Mouse (Mus musculus) CH12.LX (cell line): ENCODE results near the gene Gatd1. TPM values are rescaled to one million over a fixed set of nuclear protein-coding genes. Genes with fewer than 3 reads are reported as not detected.

ENCODE experiments used
- DNase-seq: peaks from one replicate; pipeline ENCODE4 v3.0.0-alpha.2; 2013; ENCODE audit errors: extremely low read depth
- H3K27ac ChIP-seq: 2 replicates; pipeline ENCODE4 v1.5.1; 2012; ENCODE audit warnings: low read depth, mild to moderate bottlenecking, control low read depth, moderate library complexity; ENCODE audit not compliant: insufficient read depth
- H3K27me3 ChIP-seq: replicated peaks from 2 replicates; pipeline ENCODE3; 2012; ENCODE audit warnings: inconsistent platforms
- H3K36me3 ChIP-seq, 2 experiments: replicated peaks in 1 of 2; 2 replicates each; pipeline versions ENCODE3 to v1.6.1; 2012; ENCODE audit warnings: inconsistent platforms in 1 of 2, low read length in 1 of 2, mild to moderate bottlenecking in 1 of 2, mixed read lengths in 1 of 2, moderate library complexity in 1 of 2; ENCODE audit not compliant: control insufficient read depth in 1 of 2, insufficient read depth in 1 of 2
- H3K4me1 ChIP-seq, 2 experiments: 2 replicates each; pipeline ENCODE4 v1.6.1; 2012; ENCODE audit warnings: inconsistent platforms in 1 of 2, moderate library complexity in 1 of 2; ENCODE audit not compliant: insufficient read depth in 2 of 2, control insufficient read depth in 1 of 2
- H3K4me2 ChIP-seq: 2 replicates; pipeline ENCODE4 v1.6.1; 2012; ENCODE audit warnings: low read depth, mild to moderate bottlenecking, control low read depth; ENCODE audit not compliant: poor library complexity, insufficient read depth, severe bottlenecking
- H3K4me3 ChIP-seq, 3 experiments: fragments of 150-350 bp in 1 of 3; sonication (generic) in 1 of 3; replicated peaks in 1 of 3; 2 replicates each; pipeline versions ENCODE3 to v1.5.1; 2011 to 2012; ENCODE audit warnings: low read depth in 2 of 3, low read length in 2 of 3, mild to moderate bottlenecking in 2 of 3, moderate library complexity in 2 of 3, control low read depth in 1 of 3, improper control_type of control experiment in 1 of 3, inconsistent platforms in 1 of 3, mixed read lengths in 1 of 3; ENCODE audit not compliant: poor library complexity in 1 of 3
- H3K79me2 ChIP-seq: replicated peaks from 2 replicates; pipeline ENCODE4 v1.6.1; 2012; ENCODE audit warnings: mild to moderate bottlenecking, moderate library complexity; ENCODE audit not compliant: control insufficient read depth, poor library complexity, insufficient read depth, severe bottlenecking; ENCODE audit errors: extremely low read depth
- H3K9ac ChIP-seq: 2 replicates; pipeline ENCODE4 v1.6.1; 2012; ENCODE audit warnings: low read depth, mild to moderate bottlenecking, control low read depth, moderate library complexity; ENCODE audit not compliant: insufficient read depth
- H3K9me3 ChIP-seq: replicated peaks from 2 replicates; pipeline ENCODE3; 2012; ENCODE audit warnings: low read length, inconsistent platforms, mixed read lengths
- BHLHE40 ChIP-seq: IDR thresholded peaks from 2 replicates; pipeline ENCODE4 v1.6.1; 2011; ENCODE audit warnings: mild to moderate bottlenecking, low read depth, low read length, improper control_type of control experiment
- CHD2 ChIP-seq: IDR thresholded peaks from 2 replicates; pipeline ENCODE4 v1.6.1; 2011; ENCODE audit warnings: low read length, improper control_type of control experiment
- CTCF ChIP-seq, 2 experiments: IDR thresholded peaks in 1 of 2; conservative IDR thresholded peaks in 1 of 2; 2 replicates each; pipeline ENCODE4 v1.5.1; 2011 to 2012; ENCODE audit warnings: low read depth in 2 of 2, low read length in 2 of 2, improper control_type of control experiment in 1 of 2, inconsistent platforms in 1 of 2, mild to moderate bottlenecking in 1 of 2, moderate library complexity in 1 of 2
- E2F4 ChIP-seq: IDR thresholded peaks from 2 replicates; pipeline ENCODE4 v1.6.1; 2011; ENCODE audit warnings: low read depth, low read length, improper control_type of control experiment; ENCODE audit not compliant: insufficient replicate concordance
- ELF1 ChIP-seq: IDR thresholded peaks from 2 replicates; pipeline ENCODE4 v1.6.1; 2014; ENCODE audit warnings: low read depth, mild to moderate bottlenecking, inconsistent platforms, low read length, improper control_type of control experiment
- EP300 ChIP-seq: IDR thresholded peaks from 2 replicates; pipeline ENCODE4 v1.6.1; 2011; ENCODE audit warnings: low read length, improper control_type of control experiment
- ETS1 ChIP-seq: conservative IDR thresholded peaks from 2 replicates; pipeline ENCODE4 v1.6.1; 2012; ENCODE audit warnings: low read depth, mild to moderate bottlenecking, inconsistent platforms, low read length, improper control_type of control experiment, moderate library complexity
- IRF4 ChIP-seq: IDR thresholded peaks from 2 replicates; pipeline ENCODE4 v1.6.1; 2014; ENCODE audit warnings: low read depth, mild to moderate bottlenecking, inconsistent platforms, low read length, improper control_type of control experiment
- JUN ChIP-seq: IDR thresholded peaks from 2 replicates; pipeline ENCODE4 v1.6.1; 2011; ENCODE audit warnings: low read depth, mild to moderate bottlenecking, low read length, improper control_type of control experiment, moderate library complexity; ENCODE audit not compliant: insufficient read depth
- JUND ChIP-seq: conservative IDR thresholded peaks from 2 replicates; pipeline ENCODE4 v1.6.1; 2011; ENCODE audit warnings: low read depth, low read length, improper control_type of control experiment
- KAT2A ChIP-seq: IDR thresholded peaks from 2 replicates; pipeline ENCODE4 v1.6.1; 2012; ENCODE audit warnings: low read length, improper control_type of control experiment, inconsistent platforms; ENCODE audit not compliant: insufficient replicate concordance
- MAFK ChIP-seq: IDR thresholded peaks from 2 replicates; pipeline ENCODE4 v1.6.1; 2011; ENCODE audit warnings: low read length, improper control_type of control experiment; ENCODE audit not compliant: insufficient replicate concordance
- MAX ChIP-seq: IDR thresholded peaks from 2 replicates; pipeline ENCODE4 v1.6.1; 2011; ENCODE audit warnings: low read length, improper control_type of control experiment
- MAZ ChIP-seq: IDR thresholded peaks from 2 replicates; pipeline ENCODE4 v1.6.1; 2012; ENCODE audit warnings: low read depth, mild to moderate bottlenecking, inconsistent platforms, low read length, improper control_type of control experiment, moderate library complexity
- MXI1 ChIP-seq: IDR thresholded peaks from 2 replicates; pipeline ENCODE4 v1.6.1; 2011; ENCODE audit warnings: mild to moderate bottlenecking, low read depth, low read length, improper control_type of control experiment
- MYC ChIP-seq: IDR thresholded peaks from 2 replicates; pipeline ENCODE4 v1.6.1; 2011; ENCODE audit warnings: low read depth, mild to moderate bottlenecking, improper control_type of control experiment, low read length
- NELFE ChIP-seq: IDR thresholded peaks from 2 replicates; pipeline ENCODE4 v1.6.1; 2011; ENCODE audit warnings: low read depth, low read length, improper control_type of control experiment
- PAX5 ChIP-seq: IDR thresholded peaks from 2 replicates; pipeline ENCODE4 v1.6.1; 2012; ENCODE audit warnings: low read length, inconsistent platforms, mixed read lengths
- POLR2A ChIP-seq: IDR thresholded peaks from 2 replicates; pipeline ENCODE4 v1.6.1; 2011; ENCODE audit warnings: low read depth, mild to moderate bottlenecking, improper control_type of control experiment, low read length
- RAD21 ChIP-seq: IDR thresholded peaks from 2 replicates; pipeline ENCODE4 v1.6.1; 2011; ENCODE audit warnings: low read depth, mild to moderate bottlenecking, low read length, improper control_type of control experiment, moderate library complexity
- RCOR1 ChIP-seq: conservative IDR thresholded peaks from 2 replicates; pipeline ENCODE4 v1.6.1; 2012; ENCODE audit warnings: low read depth, mild to moderate bottlenecking, inconsistent platforms, low read length, improper control_type of control experiment
- SIN3A ChIP-seq: IDR thresholded peaks from 2 replicates; pipeline ENCODE4 v1.6.1; 2012; ENCODE audit warnings: low read length, improper control_type of control experiment, inconsistent platforms
- TCF12 ChIP-seq: IDR thresholded peaks from 2 replicates; pipeline ENCODE4 v1.6.1; 2014; ENCODE audit warnings: low read depth, mild to moderate bottlenecking, inconsistent platforms, low read length, improper control_type of control experiment
- USF1 ChIP-seq: IDR thresholded peaks from 2 replicates; pipeline ENCODE4 v1.6.1; 2014; ENCODE audit warnings: low read depth, mild to moderate bottlenecking, inconsistent platforms, low read length, improper control_type of control experiment
- ZMIZ1 ChIP-seq: IDR thresholded peaks from 2 replicates; pipeline ENCODE4 v1.6.1; 2012; ENCODE audit warnings: low read depth, mild to moderate bottlenecking, inconsistent platforms, low read length, improper control_type of control experiment
- ZNF384 ChIP-seq: IDR thresholded peaks from 2 replicates; pipeline ENCODE4 v1.6.1; 2012; ENCODE audit warnings: low read depth, low read length, improper control_type of control experiment, inconsistent platforms
- dilution Hi-C: fragments of 300-500 bp; cut with MboI; formaldehyde crosslinking; loops from 2 replicates; pipeline ENCODE4 v1.14.3; 2020; ENCODE audit warnings: low sequenced_read_pairs; ENCODE audit not compliant: extremely low pct_unique_long_range_greater_than_20kb, extremely low pct_ligation_motif_present
- in situ Hi-C: fragments of 300-500 bp; cut with MboI; formaldehyde crosslinking; loops from 3 replicates; pipeline ENCODE4 v1.14.3; 2019; ENCODE audit warnings: low sequenced_read_pairs, low pct_ligation_motif_present, low pct_unique_long_range_greater_than_20kb, mixed read lengths
- polyA plus RNA-seq: library from polyadenylated mRNA; unstranded; fragments of >175 nt; gene quantifications from 2 replicates; pipeline ENCODE4 v1.2.1, GENCODE M21; 2012; ENCODE audit warnings: low read depth; ENCODE audit not compliant: insufficient read length
- total RNA-seq, 2 experiments: library from RNA; depleted of rRNA; stranded (reverse); fragments of 300-350 nt in 1 of 2; fragments of >200 nt in 1 of 2; gene quantifications; 2 replicates each; pipeline ENCODE4 v1.2.3; 2012 to 2014

The Gatd1 gene
- total and polyA plus RNA-seq, 3 experiments, result 21.2 to 31.4 (median 29.6) TPM

GRCm38 (mm10) chr7:141387807-141388486 is 26.0 kb downstream of the Gatd1 start:
- H3K27ac ChIP-seq, result no peak overlapping the region
- DNase-seq, result no peak
- H3K9ac ChIP-seq, result no peak overlapping the region
- H3K4me3 ChIP-seq, result no peak overlapping the region
- H3K4me1 ChIP-seq, result peaks cover 0 to 14% of the 10 kb centered on the region in 2 experiments; a peak in 2 of 4 replicates
- H3K36me3 ChIP-seq, result no peaks in the 10 kb centered on the region
- H3K79me2 ChIP-seq, result peaks cover 6% of the 10 kb centered on the region
- no peaks in the 10 kb centered on the region for H3K9me3 ChIP-seq
- H3K27me3 ChIP-seq, result peaks cover 10% of the 10 kb centered on the region
- dilution Hi-C loops, result no loop called here
- TF ChIP-seq NELFE, result no peak
- TF ChIP-seq E2F4, result no peak
- no peak for TF ChIP-seq CHD2
- TF ChIP-seq ZNF384, result no peak
- TF ChIP-seq MAFK, result no peak
- TF ChIP-seq ZMIZ1, result no peak
- TF ChIP-seq RCOR1, result no peak
- no peak for TF ChIP-seq BHLHE40
- TF ChIP-seq USF1, result no peak
- no peak for TF ChIP-seq KAT2A
- TF ChIP-seq MYC, result no peak
- TF ChIP-seq EP300, result no peak
- TF ChIP-seq PAX5, result no peak
- no peak for TF ChIP-seq POLR2A
- TF ChIP-seq MXI1, result no peak
- no peak for TF ChIP-seq CTCF (conservative IDR thresholded peaks at IDR 0.05 in 1 of 2, IDR thresholded peaks at IDR 0.05 in 1 of 2; ENCODE audit: low read depth in 2 of 2, low read length in 2 of 2)
- TF ChIP-seq ELF1, result no peak
- TF ChIP-seq MAX, result no peak
- TF ChIP-seq JUN, result no peak
- no peak for TF ChIP-seq JUND
- no peak overlapping the region for H3K4me2 ChIP-seq
- in situ Hi-C loops, result no loop called here

- TF ChIP-seq TCF12 (no peak), MAX (no peak), MXI1 (no peak), KAT2A (no peak), ZNF384 (no peak), NELFE (no peak), IRF4 (no peak), PAX5 (no peak), RAD21 (no peak), ZMIZ1 (no peak), SIN3A (no peak), MAFK (no peak), CTCF (conservative IDR thresholded peaks at IDR 0.05 in 1 of 2, IDR thresholded peaks at IDR 0.05 in 1 of 2; ENCODE audit: low read depth in 2 of 2, low read length in 2 of 2) (no peak), CHD2 (no peak), JUND (no peak), MAZ (no peak), ETS1 (no peak)
- Histone ChIP-seq H3K79me2 (no peaks in the 10 kb centered on the region), H3K9me3 (no peaks in the 10 kb centered on the region), H3K36me3 (no peaks in the 10 kb centered on the region), H3K4me3 (no peak overlapping the region), H3K27me3 (peaks cover 3% of the 10 kb centered on the region), H3K27ac (no peak overlapping the region), H3K4me1 (peaks cover 0 to 28% of the 10 kb centered on the region in 2 experiments; a peak in 2 of 4 replicates), H3K9ac (no peak overlapping the region), H3K4me2 (no peak overlapping the region)
- dilution Hi-C loops (no loop called here), in situ Hi-C loops (no loop called here)
- DNase-seq, result no peak
Observed at GRCm38 (mm10) chr7:141381068-141381835, 32.7 kb downstream of the Gatd1 start.
